In genomic region chr4:32798976-32799375, GRCm38 (mm10) we compare ENCODE assay signal across 20 mouse cellular contexts.
"Had no signal": no experiment of that assay in that cellular context is flagged by ENCODE, and none has a peak within 500 bp of the region (broad histone marks: within the 10 kb centered on the region; RNA-seq: fewer than 3 reads in every experiment).

No protein-coding gene starts in this region.

- H3K9me3 ChIP-seq: intestine, embryonic 15.5 days; kidney, embryonic 15.5 days; limb, embryonic 10.5 days; limb, embryonic 13.5 days; lung, embryonic 15.5 days; megakaryocyte, embryonic 14.5 days; midbrain, embryonic 15.5 days; neural tube, embryonic 13.5 days had no signal

- H3K36me3 ChIP-seq: intestine, embryonic 15.5 days; lung, embryonic 15.5 days; midbrain, embryonic 15.5 days had no signal

- DNase-seq: kidney, adult 11 months; kidney, adult 8-10 months; kidney, postnatal 14 days; kidney, postnatal 4 days; lung, adult 18-20 months; lung, postnatal 10 days; lung, postnatal 36 days; retina, postnatal 1 day; right cerebral cortex, postnatal 25 days; spleen, adult 18-20 months; thymus, adult 18-20 months; thymus, postnatal 36 days had no signal

- H3K27me3 ChIP-seq: intestine, embryonic 15.5 days; kidney, embryonic 15.5 days; limb, embryonic 13.5 days; lung, embryonic 15.5 days; megakaryocyte, embryonic 14.5 days; midbrain, embryonic 15.5 days; neural tube, embryonic 13.5 days had no signal
